Mouse (Mus musculus): ENCODE results near the gene Cd84.

DNA sequence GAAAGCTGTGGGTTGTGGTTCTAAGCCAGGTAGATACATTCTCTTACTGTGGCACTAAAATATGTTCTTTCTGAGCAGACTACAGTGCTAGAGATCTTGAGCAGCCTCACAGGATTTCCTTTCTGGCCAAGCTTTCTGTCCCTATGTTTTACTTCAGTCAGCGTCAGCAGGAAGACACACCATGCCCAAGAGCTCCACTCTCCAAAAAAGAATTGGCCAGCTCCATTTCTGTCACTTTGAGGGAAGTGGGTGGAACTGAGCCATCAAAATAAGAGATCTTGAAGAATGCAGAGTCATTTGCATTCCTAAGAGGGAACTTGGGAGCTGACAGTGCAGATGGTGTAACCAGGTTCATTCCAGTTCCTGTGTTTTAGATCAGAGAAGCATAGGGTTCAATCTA lies 47.5 kb downstream of the Cd84 start:
- no peak for TF ChIP-seq CTCF (IDR thresholded peaks at IDR 0.05; ENCODE audit: borderline replicate concordance, insufficient read depth, low read length)
- TF ChIP-seq POLR2A (IDR thresholded peaks at IDR 0.05; ENCODE audit: low read depth, low read length), result no peak

Data from embryonic fibroblast, embryonic 13.5 days (primary cell).